Mouse (Mus musculus) hindbrain, embryonic 10.5 days (tissue): ENCODE data around the gene Osm. TPM values are rescaled to one million over a fixed set of nuclear protein-coding genes. Genes with fewer than 3 reads are reported as not detected.
A peak's percentile ranks its signal among the peaks of the same experiment; 100 is the strongest.

Experiments used
- DNase-seq: peaks from one replicate; pipeline ENCODE4 v3.0.0-alpha.2; 2017; ENCODE audit warnings: low spot score
- H3K27ac ChIP-seq: fragments of 300-500 bp; sonication (generic); 2 replicates; pipeline ENCODE4 v1.5.1; 2016; ENCODE audit warnings: mild to moderate bottlenecking, moderate library complexity
- H3K27me3 ChIP-seq: fragments of 300-500 bp; sonication (generic); 2 replicates; pipeline ENCODE4 v1.6.1; 2016; ENCODE audit warnings: mild to moderate bottlenecking; ENCODE audit not compliant: poor library complexity, insufficient read depth, severe bottlenecking
- H3K36me3 ChIP-seq: fragments of 300-500 bp; sonication (generic); 2 replicates; pipeline ENCODE4 v1.6.1; 2016; ENCODE audit warnings: mild to moderate bottlenecking, moderate library complexity
- H3K4me1 ChIP-seq: fragments of 300-500 bp; sonication (generic); replicated peaks from 2 replicates; pipeline ENCODE4 v1.6.1; 2016; ENCODE audit warnings: mild to moderate bottlenecking
- H3K4me3 ChIP-seq: fragments of 300-500 bp; sonication (generic); 2 replicates; pipeline ENCODE4 v1.5.1; 2016; ENCODE audit warnings: mild to moderate bottlenecking, moderate library complexity
- H3K9me3 ChIP-seq: fragments of 300-500 bp; sonication (generic); 2 replicates; pipeline ENCODE4 v1.6.1; 2016; ENCODE audit warnings: mild to moderate bottlenecking, moderate library complexity
- WGBS: fragments of 180-500 bp; shearing (Covaris S2); methylation state at CpG from one replicate; pipeline ENCODE4 v1.1.7; 2016; 5-methylcytosine and 5-hydroxymethylcytosine counted together
- polyA plus RNA-seq: library from polyadenylated mRNA; unstranded; fragments of >200 nt; fragmentation: Nextera tagmentation; extraction: Ambion mirVana; gene quantifications from 2 replicates; pipeline ENCODE4 v1.2.1, GENCODE M21; 2016

Gene Osm
- polyA plus RNA-seq, 1 experiment from 2014 or later: 0.09 TPM

DNA sequence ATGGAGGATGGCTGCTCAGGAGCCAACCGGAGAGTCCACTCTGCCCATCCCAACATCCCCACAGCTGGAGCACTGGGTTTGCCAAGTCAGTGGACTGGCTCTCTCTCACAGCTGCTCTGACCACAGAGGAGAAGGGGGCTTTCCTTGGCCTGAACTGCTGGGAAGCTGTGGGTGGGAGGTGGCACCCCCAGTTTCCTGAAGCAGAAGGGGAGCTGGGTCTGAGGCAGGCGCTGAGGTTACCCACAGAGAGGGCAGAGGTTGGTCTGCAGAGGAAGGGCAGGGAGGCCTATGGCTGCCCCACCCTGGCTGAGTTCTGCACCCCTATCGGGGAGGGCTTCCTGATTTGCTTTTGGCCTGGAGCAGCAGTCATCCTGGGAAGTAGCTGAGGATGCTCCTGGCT is 15.2 kb downstream of the Osm start:
- peaks cover 11% of the 10 kb centered on the region; the same call in 1 of the 2 replicates for H3K4me1 ChIP-seq
- no peaks in the 10 kb centered on the region for H3K9me3 ChIP-seq
- no peak overlapping the region for H3K4me3 ChIP-seq
- 81% methylated on average over 3 of the region's 3 CpGs for WGBS
- DNase-seq: no peak
- H3K36me3 ChIP-seq: no peaks in the 10 kb centered on the region
- no peaks in the 10 kb centered on the region for H3K27me3 ChIP-seq
- no peak overlapping the region for H3K27ac ChIP-seq

DNA sequence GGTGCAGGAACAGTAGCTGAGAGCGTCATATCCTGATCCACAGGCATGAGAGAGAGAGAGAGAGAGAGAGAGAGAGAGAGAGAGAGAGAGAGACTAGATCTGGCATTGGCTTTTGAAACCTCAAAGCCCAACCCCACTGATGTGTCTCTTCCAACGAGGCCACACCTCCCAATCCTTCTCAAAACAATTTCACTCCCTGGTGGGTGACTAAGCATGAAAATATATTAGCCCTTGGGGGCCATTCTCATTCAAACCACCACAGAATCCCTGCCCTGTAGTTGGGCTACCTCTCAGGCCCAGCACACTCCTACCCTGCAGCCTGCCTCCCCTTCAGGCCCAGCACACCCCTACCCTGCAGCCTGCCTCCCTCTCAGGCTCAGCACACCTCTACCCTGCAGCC is 16.7 kb downstream of the Osm start:
- H3K36me3 ChIP-seq: no peaks in the 10 kb centered on the region
- WGBS: 63% methylated on average over 2 of the region's 2 CpGs
- no peak overlapping the region for H3K4me3 ChIP-seq
- H3K4me1 ChIP-seq: peaks cover 11% of the 10 kb centered on the region; the same call in 1 of the 2 replicates
- no peak overlapping the region for H3K27ac ChIP-seq
- H3K27me3 ChIP-seq: peaks cover 6% of the 10 kb centered on the region; the same call in 1 of the 2 replicates
- no peaks in the 10 kb centered on the region for H3K9me3 ChIP-seq
- DNase-seq: no peak

DNA sequence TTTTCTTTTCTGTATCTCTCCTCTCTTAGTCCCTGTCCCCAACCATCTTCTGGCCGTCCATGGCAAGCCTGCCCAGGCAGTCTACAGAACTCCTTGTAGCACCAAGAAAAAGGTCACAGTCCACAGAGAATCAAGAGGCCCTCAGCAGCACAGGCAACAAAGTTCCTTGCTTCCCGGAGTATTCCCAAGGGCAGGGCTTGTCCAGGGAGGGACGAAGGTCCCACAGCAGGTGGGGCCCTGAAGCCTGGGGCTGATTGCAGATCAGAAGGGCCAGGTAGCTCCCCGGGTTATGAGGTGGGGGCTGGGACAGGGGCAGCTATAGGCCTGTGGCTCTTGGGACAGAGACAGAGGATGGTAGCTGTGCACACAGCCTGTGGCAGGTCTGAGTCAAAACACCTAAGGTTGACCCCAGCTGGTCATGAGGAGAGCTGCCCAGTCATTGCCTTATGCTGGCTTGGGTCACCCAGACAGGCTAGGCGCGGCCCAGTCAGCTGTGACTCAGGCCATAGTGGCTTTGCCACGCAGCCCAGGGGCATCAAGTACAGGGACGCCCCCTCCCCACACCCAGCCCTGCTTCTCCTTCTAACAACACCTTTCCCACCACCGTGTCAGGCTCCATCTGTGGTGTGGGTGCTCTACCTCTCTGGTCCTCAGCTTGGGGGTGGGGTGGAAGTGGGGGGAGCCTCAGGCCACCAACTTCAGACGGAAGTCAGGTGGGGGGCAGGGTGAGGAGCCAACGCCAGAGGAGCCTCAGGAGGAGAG is 20.8 kb downstream of the Osm start, which contains the start of gene Lif:
Lif (plus strand) TSS at position 712 of the 762 bp plus-strand sequence.
- H3K27ac ChIP-seq: no peak within 1 kb of the TSS
- DNase-seq: no peak
- H3K4me1 ChIP-seq: peaks cover 19% of the 10 kb centered on the region
- H3K36me3 ChIP-seq: no peaks in the 10 kb centered on the region
- no peak within 1 kb of the TSS for H3K4me3 ChIP-seq
- peaks cover 8% of the 10 kb centered on the region; the same call in 1 of the 2 replicates for H3K27me3 ChIP-seq
- H3K9me3 ChIP-seq: no peaks in the 10 kb centered on the region
- 67% methylated on average over 11 of the region's 11 CpGs for WGBS

DNA sequence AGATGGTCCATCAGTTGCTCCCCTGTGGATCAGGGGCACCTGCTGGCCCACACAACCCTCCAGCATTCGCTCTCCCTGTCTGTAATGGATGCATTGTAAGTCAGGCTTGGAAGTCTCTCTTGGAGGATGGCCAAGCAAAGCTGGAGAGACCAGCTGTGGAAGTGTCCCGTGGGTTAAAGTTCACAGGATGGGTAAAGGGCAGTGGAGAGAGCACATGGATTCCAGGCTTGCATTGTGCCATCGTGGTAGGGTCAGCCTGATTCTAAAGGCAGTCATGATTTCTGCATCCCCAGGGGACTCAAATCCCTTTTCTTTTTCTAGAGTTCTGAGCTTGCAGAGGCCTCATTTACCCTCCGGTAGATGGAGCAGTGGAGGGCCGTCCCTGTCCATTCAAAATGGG is 21.5 kb downstream of the Osm start:
- no peaks in the 10 kb centered on the region for H3K9me3 ChIP-seq
- H3K27ac ChIP-seq: no peak overlapping the region
- no peak for DNase-seq
- peaks cover 25% of the 10 kb centered on the region for H3K4me1 ChIP-seq
- WGBS: 71% methylated on average over 5 of the region's 5 CpGs
- H3K36me3 ChIP-seq: no peaks in the 10 kb centered on the region
- H3K27me3 ChIP-seq: peaks cover 13% of the 10 kb centered on the region; the same call in 1 of the 2 replicates
- no peak overlapping the region for H3K4me3 ChIP-seq

DNA sequence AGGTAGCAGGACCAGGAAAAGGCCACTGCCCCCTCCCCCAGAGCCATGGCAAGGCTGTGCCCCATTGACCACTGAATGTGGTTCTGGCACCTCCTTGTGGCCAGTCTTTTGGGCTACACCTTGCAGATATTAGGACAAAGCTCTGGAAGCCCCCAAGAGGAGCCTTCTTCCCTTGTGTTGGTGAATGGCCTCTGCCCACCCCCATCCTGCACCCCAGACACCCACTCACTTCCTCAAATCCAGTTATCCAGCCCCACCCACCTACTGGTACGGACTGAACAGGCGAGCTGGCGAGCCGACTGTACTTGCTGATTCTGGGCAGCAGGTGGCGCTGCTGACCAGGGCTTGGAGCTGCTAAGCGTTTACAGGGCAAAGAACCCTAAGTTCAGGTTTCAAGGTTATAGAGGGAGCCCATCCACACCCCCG is 22.4 kb downstream of the Osm start:
- H3K27me3 ChIP-seq: peaks cover 22% of the 10 kb centered on the region
- 2% methylated on average over 7 of the region's 7 CpGs for WGBS

DNA sequence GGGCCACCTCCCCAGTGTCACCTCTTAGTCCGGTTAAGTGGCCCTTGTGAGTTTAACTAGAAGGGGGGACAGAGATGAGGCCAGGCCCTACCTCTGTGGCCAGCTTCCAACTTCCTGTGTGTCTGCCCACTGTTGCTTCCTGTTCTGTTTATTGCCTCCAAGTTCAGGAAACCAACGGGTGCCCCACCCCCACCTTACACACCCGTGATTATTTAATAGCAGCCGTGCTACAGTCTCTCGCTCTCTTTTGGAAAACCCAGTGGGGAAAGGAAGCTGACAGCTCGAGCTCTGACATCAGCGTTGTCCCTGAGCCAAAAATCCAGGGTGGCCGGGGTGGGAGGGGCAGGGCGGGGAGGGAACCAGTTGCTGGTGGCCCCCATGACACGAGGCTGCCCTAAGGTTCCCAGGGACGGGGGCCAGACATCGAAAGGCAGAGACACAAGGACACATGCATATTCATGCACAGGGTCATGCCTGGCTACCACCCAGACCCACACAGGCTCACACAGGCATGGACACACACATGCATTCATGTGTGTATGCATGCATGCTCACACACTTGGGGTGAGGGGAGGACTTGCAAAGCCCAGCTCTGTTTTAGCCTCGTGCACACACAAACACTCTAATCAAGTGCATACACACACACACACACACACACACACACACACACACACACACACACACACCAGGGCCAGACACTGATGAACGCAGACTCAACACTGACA is 24.4 kb downstream of the Osm start:
- WGBS: 71% methylated on average over 14 of the region's 14 CpGs
- Histone ChIP-seq H3K36me3 (no peaks in the 10 kb centered on the region), H3K9me3 (no peaks in the 10 kb centered on the region), H3K4me1 (peaks cover 41% of the 10 kb centered on the region), H3K27me3 (peaks cover 42% of the 10 kb centered on the region), H3K4me3 (no peak overlapping the region), H3K27ac (peak overlapping the region; percentile 17; the same call in 1 of the 2 replicates)
- DNase-seq: no peak

More for the DNA sequence above, 22.4 kb downstream of the Osm start:
- no peaks in the 10 kb centered on the region for H3K9me3 ChIP-seq
- peak overlapping the region; percentile 39 for H3K4me3 ChIP-seq
- peak; percentile 84 for DNase-seq
- no peaks in the 10 kb centered on the region for H3K36me3 ChIP-seq
- H3K27ac ChIP-seq: peak overlapping the region; percentile 64
- H3K4me1 ChIP-seq: peaks cover 34% of the 10 kb centered on the region

DNA sequence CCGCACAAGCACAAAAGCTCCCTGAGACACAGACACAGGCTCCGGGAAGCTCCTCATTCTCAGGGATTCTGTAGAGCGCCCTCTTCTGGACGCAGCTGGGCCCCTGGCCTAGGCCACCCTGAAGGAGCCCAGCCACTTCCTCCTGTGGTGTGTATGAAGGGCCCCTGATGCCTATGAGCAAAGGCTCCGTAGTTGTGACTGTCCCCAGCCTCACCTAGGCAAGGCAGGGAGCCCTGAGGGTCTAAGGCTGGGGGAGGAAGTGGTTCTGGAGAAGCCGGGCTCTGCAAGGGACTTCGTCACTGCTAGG is 24.9 kb downstream of the Osm start:
- Histone ChIP-seq H3K36me3 (no peaks in the 10 kb centered on the region), H3K9me3 (no peaks in the 10 kb centered on the region), H3K27ac (peak overlapping the region; percentile 17; the same call in 1 of the 2 replicates), H3K27me3 (peaks cover 47% of the 10 kb centered on the region), H3K4me1 (peaks cover 46% of the 10 kb centered on the region), H3K4me3 (no peak overlapping the region)
- 50% methylated on average over 7 of the region's 7 CpGs for WGBS
- DNase-seq: peak; percentile 49

DNA sequence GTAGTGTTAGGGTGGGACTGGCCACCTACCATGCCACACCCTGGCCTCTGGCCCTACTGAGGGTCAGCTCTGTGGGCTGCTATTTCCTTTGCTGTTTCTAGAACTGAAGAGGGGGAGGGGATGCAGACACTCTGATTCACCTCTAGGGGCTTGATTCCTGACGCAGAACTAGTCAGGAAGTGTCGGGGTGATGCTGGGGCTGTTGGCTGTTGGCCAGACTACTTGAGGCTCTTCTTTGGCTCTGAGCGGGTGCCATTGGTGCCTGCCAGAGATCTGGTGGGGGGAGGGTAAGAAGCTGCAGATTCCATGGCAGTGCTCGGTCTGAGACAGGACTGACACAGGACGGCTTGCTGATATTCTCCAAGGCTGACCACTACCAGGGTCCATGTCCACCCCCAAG is 25.7 kb downstream of the Osm start:
- Histone ChIP-seq H3K4me1 (peaks cover 54% of the 10 kb centered on the region), H3K36me3 (no peaks in the 10 kb centered on the region), H3K4me3 (no peak overlapping the region), H3K9me3 (no peaks in the 10 kb centered on the region), H3K27me3 (peaks cover 55% of the 10 kb centered on the region), H3K27ac (no peak overlapping the region)
- DNase-seq: no peak
- WGBS: 57% methylated on average over 5 of the region's 5 CpGs

DNA sequence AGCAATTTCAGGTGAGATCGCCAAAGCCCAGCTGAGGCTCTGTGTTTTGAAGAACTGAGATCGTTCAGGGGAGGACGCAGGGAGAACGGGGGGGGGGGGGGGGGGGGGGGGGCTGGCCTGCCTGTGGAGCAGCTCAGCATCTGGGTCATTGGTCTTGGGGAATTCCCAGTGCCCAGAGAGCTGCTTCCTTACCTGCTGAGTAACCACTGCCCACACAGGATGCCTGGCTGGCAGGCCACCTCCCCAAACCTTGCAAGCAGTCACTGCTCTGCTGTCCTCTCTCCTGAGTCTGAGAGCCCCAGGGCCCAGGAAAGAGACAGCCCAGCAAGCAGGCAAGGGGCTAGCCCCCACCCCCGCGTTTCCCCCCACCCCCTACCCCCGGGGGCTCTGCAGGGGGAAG is 26.6 kb downstream of the Osm start:
- Histone ChIP-seq H3K9me3 (no peaks in the 10 kb centered on the region), H3K36me3 (no peaks in the 10 kb centered on the region), H3K27ac (no peak overlapping the region), H3K4me1 (peaks cover 58% of the 10 kb centered on the region), H3K4me3 (no peak overlapping the region), H3K27me3 (peaks cover 58% of the 10 kb centered on the region)
- WGBS: 18% methylated on average over 7 of the region's 7 CpGs
- no peak for DNase-seq

DNA sequence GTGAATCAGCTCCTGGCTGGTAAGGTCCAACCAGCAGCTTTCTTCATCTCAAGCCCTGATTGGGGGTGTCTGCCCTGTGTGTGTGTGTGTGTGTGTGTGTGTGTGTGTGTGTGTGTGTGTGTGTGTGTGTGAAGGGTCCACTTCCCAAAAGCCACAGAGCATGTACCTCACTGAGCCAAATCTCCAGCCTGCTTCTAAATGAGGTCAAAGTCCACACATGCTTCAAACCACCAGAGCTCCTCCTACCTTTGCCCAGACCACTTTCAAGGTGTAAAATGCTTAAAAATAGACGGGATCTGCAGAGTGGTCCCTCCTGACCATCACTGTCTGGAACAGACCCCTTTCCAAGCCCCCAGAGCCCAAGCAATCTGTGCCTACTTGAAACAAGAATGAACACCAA is 27.1 kb downstream of the Osm start:
- H3K27me3 ChIP-seq: peaks cover 61% of the 10 kb centered on the region
- WGBS: 41% methylated on average over 1 of the region's 1 CpGs
- H3K9me3 ChIP-seq: no peaks in the 10 kb centered on the region
- H3K27ac ChIP-seq: no peak overlapping the region
- no peak for DNase-seq
- peaks cover 58% of the 10 kb centered on the region for H3K4me1 ChIP-seq
- no peak overlapping the region for H3K4me3 ChIP-seq
- no peaks in the 10 kb centered on the region for H3K36me3 ChIP-seq

DNA sequence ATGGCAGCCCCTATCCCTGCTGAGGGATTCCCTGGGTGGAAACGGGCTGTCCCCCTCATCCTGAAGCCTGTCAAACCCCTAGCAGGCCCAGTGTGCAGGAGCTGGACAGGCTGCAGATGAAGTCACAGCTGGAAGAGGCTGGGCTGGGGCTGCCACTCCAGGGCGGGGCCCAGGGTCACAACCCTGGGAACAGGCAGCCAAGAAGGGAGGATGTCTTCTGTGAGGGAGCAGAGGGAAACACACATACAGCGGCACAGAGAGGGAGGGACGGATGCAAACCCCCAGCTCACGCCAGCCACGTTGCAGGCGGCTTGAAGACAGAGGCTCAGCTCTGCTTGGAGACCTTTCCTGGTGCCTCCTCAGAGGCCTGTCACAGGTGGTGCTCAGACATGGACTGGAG is 27.8 kb downstream of the Osm start:
- no peaks in the 10 kb centered on the region for H3K9me3 ChIP-seq
- no peaks in the 10 kb centered on the region for H3K36me3 ChIP-seq
- no peak overlapping the region for H3K4me3 ChIP-seq
- peak overlapping the region; percentile 9; the same call in 1 of the 2 replicates for H3K27ac ChIP-seq
- 63% methylated on average over 7 of the region's 7 CpGs for WGBS
- peaks cover 54% of the 10 kb centered on the region for H3K4me1 ChIP-seq
- H3K27me3 ChIP-seq: peaks cover 69% of the 10 kb centered on the region
- no peak for DNase-seq

DNA sequence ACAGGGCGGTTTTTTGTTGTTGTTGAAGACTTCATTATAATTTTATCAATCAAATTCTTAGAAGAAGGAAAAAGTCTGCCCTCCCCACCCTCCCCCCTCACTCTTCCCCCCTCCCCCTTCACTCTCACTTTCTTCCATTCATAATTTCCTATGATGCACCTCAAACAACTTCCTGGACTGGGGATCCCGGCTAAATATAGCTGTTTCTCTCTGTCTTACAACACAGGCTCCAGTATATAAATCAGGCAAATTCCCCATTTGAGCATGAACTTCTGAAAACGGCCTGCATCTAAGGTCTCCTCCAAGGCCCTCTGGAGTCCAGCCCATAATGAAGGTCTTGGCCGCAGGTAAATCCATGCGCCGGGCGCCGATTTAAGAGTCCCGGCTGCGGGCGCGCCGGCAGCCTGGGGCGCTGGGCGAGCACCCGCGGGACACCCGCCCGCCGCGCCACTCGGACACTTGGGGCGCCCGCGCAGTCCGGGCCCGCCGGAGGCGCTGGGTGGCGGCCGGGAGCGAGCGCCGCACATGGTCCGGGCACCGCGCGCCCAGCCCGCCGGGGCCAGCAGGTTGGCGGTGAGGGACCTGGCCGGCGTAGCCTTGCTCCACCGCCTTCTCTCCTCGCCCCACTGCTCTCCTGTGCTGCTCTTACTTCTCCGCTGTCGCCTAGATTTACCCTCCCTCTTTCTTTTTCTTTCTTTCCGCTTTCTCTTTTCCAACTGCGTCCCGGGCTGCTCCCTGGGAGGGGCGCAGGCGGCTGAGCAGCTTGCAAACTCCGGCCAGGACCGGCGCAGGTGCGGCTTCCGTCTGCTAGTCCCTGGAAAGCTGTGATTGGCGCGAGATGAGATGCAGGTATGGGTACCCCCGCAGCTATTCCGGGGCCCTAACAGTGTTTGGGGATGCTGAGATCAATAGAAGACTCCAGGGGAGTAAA is 30.3 kb downstream of the Osm start:
- Histone ChIP-seq H3K4me3 (peak overlapping the region; percentile 60), H3K4me1 (peaks cover 52% of the 10 kb centered on the region), H3K27ac (peak overlapping the region; percentile 74), H3K27me3 (peaks cover 91% of the 10 kb centered on the region), H3K9me3 (no peaks in the 10 kb centered on the region), H3K36me3 (no peaks in the 10 kb centered on the region)
- DNase-seq: peak; percentile 46
- 1% methylated on average over 61 of the region's 61 CpGs for WGBS
